Mouse (Mus musculus) monocyte, adult 5-6 weeks (primary cell): ENCODE measurements around the gene Snapc5. TPM values are rescaled to one million over a fixed set of nuclear protein-coding genes. Genes with fewer than 3 reads are reported as not detected.
"Not testable (repeated sequence)": the region's sequence is repeated elsewhere in the genome, so short reads cannot be mapped to it uniquely, and the experiment has no call there.

Source experiments
- ATAC-seq: fragments of 153-309, 156-312 bp; replicated peaks from 2 replicates; pipeline ENCODE4 v1.8.0; 2017; ENCODE audit warnings: mild to moderate bottlenecking; ENCODE audit not compliant: low TSS enrichment, insufficient number of reproducible peaks, severe bottlenecking, poor library complexity, low FRiP score
- total RNA-seq: library from RNA; stranded (forward); fragments of 200-1000, 200-491, 200-594 nt; gene quantifications from 3 replicates; pipeline ENCODE4 v1.2.3, GENCODE M21; 2017

Gene Snapc5
- total RNA-seq, 1 experiment from 2014 or later, result 73.0 TPM

- no peak for ATAC-seq
Measured at GRCm38 (mm10) chr9:64198068-64198762, 19.1 kb downstream of the Snapc5 start.

GRCm38 (mm10) chr9:64198763-64199418, 19.8 kb downstream of the Snapc5 start:
- not testable (repeated sequence) for ATAC-seq

GRCm38 (mm10) chr9:64199897-64200296, 20.8 kb downstream of the Snapc5 start:
- no peak for ATAC-seq

- ATAC-seq, result no peak
Measured at GRCm38 (mm10) chr9:64202331-64202730, 23.3 kb downstream of the Snapc5 start.

GRCm38 (mm10) chr9:64202866-64203265, 23.8 kb downstream of the Snapc5 start:
- no peak for ATAC-seq

GRCm38 (mm10) chr9:64207509-64208084, 28.5 kb downstream of the Snapc5 start:
- no peak for ATAC-seq

GRCm38 (mm10) chr9:64214452-64214851, 35.4 kb downstream of the Snapc5 start:
- no peak for ATAC-seq

GRCm38 (mm10) chr9:64216090-64216489, 37.0 kb downstream of the Snapc5 start:
- ATAC-seq, result no peak

GRCm38 (mm10) chr9:64216641-64217040, 37.6 kb downstream of the Snapc5 start:
- ATAC-seq, result no peak

GRCm38 (mm10) chr9:64217887-64218286, 38.8 kb downstream of the Snapc5 start:
- no peak for ATAC-seq

- no peak for ATAC-seq
Measured at GRCm38 (mm10) chr9:64219305-64219704, 40.2 kb downstream of the Snapc5 start.

GRCm38 (mm10) chr9:64219772-64220420, 40.8 kb downstream of the Snapc5 start:
- no peak for ATAC-seq

GRCm38 (mm10) chr9:64220603-64221002, 41.5 kb downstream of the Snapc5 start:
- ATAC-seq, result no peak

GRCm38 (mm10) chr9:64221480-64221879, 42.4 kb downstream of the Snapc5 start:
- ATAC-seq, result no peak

- no peak for ATAC-seq
Measured at GRCm38 (mm10) chr9:64222098-64222497, 43.0 kb downstream of the Snapc5 start.

- no peak for ATAC-seq
Measured at GRCm38 (mm10) chr9:64225805-64226204, 46.7 kb downstream of the Snapc5 start.

- no peak for ATAC-seq
Measured at GRCm38 (mm10) chr9:64227736-64228135, 48.7 kb downstream of the Snapc5 start.

- no peak for ATAC-seq
Measured at GRCm38 (mm10) chr9:64228972-64229371, 49.9 kb downstream of the Snapc5 start.

GRCm38 (mm10) chr9:64231171-64231570, 52.1 kb downstream of the Snapc5 start:
- ATAC-seq, result no peak
